Mouse (Mus musculus): Measurements from ENCODE around the gene Ckap2l.

DNA sequence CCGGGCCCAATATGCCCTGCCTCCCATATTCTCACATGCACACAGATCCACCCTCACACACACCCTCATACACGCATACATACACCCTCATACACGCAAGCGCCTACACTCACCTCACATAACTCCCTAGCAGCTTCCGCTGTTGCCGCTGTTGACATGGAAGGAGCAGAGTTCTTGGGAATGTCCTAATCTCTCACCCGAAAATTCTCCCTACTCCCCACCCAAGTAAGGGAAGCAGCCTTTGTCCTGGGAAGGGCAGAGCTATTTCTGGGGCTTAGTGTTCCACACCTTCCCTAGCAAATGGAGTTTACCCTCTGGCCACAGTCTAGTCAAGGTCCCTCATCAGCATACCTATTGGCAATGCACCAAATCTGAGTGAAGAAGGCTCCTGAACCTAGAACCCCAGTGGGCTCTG is 49.3 kb downstream of the Ckap2l start:
- TF ChIP-seq GATA1 (IDR thresholded peaks at IDR 0.05; ENCODE audit: borderline replicate concordance, low read length) (no peak), FLI1 (IDR thresholded peaks at IDR 0.05; ENCODE audit: low read length) (no peak)
